Mouse (Mus musculus): ENCODE data around the gene Ntn5.

Ntn5 gene

DNA sequence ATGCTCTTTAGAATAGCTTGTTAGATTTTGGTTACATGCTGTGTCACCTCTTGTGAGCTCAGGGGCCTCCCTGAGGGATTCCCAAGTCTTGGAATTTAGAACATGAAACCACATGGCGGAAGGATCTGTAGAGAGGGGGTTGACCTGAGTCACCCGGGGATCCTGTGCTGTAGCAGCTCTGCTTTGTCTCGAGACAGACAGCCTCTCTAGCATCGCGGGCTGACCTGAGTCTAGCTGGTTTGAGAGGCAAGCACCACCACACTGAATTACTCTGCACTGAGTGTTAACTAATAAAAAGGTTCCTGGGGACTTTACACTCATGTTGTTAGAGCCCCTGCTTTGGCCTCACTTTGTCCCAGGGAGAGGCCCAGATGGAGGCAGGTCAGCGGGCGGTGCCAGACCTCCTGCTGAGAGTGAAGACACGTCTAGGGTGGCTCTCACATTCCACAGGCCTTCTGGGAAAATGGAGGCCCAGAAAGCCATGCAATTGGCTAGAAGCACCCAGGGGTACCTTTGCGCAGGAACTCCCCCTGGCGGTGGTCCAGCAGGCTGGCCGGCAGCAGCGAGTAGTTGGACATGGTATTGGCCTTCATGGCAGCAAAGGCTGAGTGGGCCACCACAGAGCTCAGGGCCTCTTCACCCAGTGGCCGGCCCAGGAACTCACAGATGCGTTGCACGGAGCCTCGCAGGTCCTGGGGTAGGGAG lies 47.1 kb downstream of the Ntn5 start:
- DNase-seq, result peak; percentile 73

DNA sequence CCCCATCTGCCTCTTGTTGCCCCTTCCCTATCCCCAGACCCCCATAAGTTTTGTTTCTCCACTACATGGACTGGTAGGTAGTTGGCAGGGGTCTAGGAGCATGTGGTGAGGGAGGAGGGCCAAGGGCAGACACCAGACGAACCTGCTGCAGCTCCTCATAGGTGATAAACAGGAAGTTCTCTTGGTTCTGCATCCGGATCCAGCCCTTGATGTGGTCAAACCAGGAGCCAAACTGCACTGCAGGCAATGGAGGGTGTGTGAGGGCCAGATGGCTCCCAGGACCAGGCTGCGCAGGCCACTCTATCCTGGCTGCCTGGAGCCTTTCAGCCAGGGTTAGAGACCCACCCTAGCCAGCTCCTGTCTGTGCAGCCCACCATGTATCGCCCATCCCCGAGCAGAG lies 49.7 kb downstream of the Ntn5 start:
- DNase-seq, result no peak

DNA sequence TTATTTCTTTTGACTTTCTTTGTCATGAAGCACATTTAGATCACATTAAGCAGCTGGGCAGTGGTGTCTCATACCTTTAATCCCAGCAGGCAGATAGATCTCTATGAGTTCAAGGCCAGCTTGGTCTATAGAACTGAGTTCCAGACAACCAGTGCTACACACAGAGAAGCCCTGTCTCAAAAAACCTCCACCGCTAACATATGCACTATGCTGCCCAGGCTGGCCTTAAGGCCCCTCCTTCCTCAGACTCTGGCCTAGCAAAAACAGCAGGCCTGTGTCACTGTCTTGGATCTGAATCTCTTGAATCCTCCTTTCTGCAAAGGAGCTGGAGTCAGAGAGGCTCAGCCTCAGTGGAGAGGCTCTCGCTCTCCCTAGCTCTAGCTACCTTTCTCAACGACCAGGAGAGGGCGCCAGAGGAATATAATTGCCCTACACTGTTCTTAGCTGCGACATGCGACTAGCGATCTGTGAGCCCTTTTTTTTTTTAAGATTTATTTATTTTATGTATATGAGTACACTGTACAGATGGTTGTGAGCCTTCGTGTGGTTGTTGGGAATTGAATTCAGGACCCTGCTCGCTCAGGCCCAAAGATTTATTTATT lies 55.4 kb downstream of the Ntn5 start:
- DNase-seq, result peak; percentile 88

DNA sequence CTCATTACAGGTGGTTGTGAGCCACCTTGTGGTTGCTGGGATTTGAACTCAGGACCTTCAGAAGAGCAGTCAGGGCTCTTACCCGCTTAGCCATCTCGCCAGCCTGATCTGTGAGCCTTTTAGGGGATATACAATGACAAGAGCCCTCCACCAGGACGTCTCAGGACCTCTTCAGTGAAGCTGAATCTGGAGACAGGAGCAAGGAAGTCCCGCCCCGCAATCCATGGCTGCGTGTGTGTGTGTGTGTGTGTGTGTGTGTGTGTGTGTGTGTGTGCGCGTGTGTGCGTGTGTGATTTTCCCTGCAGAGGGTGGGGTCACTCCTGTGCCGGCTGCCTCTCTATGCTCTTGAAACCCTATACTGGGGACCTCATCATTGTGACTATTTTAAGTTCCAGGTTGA lies 56.0 kb downstream of the Ntn5 start:
- no peak for DNase-seq

DNA sequence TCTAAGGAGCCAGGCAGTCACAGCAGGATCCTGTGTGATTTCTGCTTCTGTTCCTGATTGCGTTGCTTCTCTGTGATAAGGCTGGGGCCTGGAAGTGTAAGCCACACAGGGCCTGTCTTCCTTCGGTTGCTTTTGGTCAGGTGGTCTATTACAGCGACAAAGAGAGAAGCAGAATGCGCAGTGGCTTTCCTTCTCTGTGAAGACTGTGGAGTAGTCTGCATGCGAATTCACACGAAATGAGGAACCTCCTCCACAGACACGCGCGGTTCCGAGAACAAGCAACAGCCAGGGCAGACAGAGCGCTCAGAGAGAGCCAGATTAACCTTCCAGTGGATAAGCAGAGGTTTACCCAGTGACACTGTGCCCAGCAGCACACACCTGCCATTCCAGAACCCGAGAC lies 57.5 kb downstream of the Ntn5 start:
- DNase-seq, result no peak

DNA sequence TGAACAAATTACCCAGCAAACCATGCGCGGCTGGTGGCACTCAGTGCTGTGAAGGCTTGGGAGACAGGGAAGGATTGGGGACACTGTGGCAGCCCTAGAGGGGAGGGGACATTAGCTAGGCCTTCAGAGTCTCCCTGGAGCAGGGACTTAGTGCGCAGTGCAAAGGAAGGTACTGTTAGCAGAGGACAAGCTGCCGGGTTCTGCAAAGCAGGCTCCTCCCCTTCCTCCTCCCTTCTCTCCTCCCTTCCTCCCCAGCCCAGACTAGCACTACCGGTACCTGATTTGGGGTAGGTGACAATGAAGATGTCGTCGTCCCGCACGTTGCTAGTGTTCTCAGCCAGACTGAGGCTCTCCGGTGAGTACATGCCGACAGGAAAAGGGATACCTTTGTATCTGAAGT lies 58.0 kb downstream of the Ntn5 start:
- DNase-seq, result no peak

DNA sequence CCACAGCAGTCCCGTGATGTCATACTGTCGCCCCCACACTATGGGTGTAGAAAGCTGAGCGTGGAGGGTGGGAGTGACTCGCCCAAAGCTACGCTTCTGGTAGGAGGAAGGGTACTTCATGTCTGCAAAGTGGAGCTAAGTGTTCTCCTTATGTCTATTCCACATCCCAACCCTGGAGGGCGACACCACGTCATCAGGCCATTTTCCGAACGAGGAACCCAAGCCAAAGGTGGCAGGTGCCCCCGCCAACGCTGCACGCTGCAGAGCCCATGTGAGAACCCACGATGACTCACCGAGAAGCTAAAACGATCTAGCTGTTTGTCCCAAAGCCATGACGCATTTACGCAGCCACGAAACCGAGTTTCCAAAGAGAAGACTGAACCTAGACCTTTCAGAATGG lies 58.5 kb downstream of the Ntn5 start:
- DNase-seq, result no peak
